Mouse (Mus musculus): ENCODE measurements around the gene Fry.

Gene Fry

DNA sequence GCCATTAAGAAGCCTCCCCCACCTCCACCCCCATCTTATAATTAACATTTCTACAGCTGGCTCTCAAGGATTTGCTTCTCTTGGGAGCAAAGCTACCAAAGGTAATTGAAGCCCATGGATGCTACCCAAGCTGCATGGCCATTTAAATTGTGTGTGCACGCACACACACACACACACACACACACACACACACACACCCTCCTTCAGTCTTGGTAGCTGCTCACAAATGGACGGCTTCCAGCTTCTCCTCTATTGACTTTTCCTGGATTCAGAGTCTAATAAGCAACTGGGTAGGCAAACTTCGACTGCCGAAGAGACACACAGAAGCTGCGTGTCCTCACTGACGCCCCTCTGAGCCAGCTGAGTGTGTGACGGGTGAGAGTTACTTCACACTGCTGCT is 11.7 kb downstream of the Fry start:
- no peak for DNase-seq (ENCODE audit: low spot score in 2 of 2)

DNA sequence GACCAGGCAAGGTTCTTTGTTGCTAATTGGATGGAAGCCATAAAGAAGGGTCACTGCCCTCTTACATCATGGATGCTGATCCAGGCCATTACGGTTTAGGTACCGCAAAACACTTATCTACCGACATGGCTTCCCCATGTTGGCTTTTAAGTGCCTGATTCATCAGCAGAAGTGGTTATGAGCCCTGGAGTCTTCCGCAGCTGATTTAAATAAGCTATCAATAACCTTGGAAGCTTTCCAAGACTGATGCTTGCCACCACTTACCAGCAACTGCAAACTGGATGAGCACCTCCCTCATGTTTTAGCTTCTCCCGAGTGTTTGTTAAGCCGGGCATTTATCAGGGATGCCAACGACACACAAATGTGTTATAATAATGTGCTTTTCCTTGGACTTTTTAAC is 12.7 kb downstream of the Fry start:
- no peak for DNase-seq (ENCODE audit: low spot score in 2 of 2)

DNA sequence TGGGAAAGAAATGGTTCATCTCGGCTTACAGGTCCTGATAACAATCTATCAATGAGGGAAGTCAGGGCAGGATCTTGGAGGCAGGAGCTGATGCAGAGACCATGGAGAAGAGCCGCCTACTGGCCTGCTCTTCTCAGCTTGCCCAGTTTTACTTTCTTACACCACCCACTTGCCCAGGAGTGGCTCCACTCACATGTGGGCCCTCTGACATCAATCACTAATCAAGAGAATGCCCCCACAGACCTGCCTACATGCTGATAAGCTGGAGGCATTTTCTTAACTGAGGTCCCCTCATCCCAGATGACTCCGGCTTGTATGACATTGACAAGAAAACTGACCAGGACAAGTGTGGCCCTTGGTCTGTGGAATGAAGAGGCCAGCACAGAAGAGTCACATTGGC is 16.2 kb downstream of the Fry start:
- DNase-seq (ENCODE audit: low spot score in 2 of 2): no peak

DNA sequence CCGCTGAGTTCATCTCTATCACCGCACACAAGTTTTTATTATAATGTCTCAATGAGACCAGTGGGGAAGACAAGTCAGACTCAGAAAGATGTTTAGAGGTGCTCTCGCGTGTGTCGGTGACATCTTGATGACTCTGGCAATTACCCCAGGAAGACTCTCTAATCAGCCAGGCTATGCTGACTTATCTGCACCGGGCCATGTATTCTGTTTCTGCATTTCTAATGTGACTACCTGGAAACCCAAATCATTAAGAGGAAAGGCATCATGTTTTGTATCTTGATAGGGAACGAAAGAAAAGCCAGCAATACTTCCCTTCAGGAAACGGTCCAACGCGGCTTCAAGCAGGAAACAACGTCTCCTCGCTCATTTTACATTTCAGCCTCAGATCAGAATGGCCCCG is 17.1 kb downstream of the Fry start:
- DNase-seq (ENCODE audit: low spot score in 2 of 2): no peak

DNA sequence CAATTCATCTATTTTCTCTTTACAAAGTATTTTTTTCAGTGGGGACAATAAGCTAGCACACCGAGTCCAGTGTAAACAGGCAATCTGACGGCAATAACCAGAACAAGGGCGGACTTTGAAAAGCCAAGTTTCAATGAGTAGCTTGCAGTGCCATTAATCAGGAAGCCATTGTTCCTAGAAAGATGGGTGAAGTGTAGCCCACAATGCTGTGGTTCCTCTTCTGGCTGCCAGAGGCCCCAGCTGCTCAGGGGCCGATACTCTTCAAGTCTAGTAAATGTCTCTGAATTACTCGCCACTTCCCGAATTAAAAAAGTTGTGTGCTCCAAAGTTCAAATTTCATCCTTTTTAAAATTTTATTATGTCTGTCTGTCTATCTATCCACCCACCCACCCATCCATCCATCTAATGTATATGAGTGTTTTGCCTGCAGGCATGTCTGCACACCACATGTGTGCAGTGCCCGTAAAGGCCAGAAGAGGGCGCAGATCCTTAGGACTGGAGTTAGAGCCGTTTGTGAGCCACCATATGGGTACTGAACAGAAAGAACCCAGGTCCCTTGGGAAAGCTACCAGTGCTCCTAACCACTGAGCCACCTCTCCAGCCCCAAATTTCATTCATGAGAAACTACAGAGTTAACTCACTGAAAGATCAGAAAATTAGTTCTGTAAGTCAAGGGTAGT is 19.5 kb downstream of the Fry start:
- DNase-seq (ENCODE audit: low spot score in 2 of 2): no peak

DNA sequence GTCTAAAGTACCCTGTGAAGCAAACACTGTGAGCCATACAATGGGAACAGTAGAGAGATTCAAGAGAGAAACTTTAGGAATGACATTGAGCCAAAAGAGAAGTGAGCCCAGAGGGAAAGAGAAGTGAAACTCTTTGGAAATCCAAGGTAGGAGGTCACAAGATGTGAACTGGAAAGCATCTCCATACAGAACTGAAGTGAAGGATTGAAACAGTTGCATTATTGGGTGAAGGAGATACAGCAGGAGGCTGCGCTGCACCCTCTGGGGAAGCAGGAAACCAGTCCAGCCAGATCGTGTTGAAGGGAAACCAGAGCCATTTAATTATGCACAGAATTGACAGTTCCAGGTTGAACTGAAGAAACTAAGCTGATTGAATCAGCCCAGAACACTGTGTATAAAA is 22.1 kb downstream of the Fry start:
- DNase-seq (ENCODE audit: low spot score in 2 of 2): no peak

DNA sequence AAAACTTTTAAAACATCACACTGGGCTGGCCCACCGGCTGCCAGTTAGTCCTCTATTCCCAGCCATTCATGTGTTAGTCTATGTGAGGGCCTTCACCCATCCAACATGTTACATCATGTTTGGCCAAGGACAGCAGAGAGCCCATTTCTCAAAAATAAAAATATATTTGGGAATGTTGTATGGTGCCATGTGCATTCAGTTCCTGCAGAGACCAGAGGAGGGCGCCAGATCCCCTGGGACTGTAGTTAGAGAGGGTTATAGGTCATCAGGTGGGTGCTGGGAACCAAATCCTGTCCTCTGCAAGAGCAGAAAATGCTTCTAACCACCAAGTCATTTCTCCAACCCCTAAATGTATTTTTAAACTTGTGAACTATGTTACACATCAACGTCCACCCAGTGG is 27.5 kb downstream of the Fry start:
- no peak for DNase-seq (ENCODE audit: low spot score in 2 of 2)

DNA sequence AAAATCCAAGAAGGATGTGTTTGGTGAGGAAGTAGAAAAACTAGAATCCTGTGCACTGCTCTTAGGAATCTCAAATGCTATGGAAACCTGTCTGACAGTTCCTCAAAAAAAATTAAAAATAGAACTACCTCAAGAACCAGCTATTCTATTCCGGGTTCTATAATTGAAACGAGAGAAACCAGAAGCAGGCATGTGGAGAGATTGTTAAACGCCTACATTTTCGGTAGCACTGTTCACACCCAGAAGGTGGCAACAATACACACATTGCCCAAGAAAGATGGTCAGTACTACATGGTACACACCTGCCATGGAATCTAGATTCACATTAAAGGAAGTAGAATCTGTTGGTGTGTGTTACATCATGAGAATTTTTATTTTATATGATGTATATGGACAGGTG is 28.2 kb downstream of the Fry start:
- no peak for DNase-seq (ENCODE audit: low spot score in 2 of 2)

DNA sequence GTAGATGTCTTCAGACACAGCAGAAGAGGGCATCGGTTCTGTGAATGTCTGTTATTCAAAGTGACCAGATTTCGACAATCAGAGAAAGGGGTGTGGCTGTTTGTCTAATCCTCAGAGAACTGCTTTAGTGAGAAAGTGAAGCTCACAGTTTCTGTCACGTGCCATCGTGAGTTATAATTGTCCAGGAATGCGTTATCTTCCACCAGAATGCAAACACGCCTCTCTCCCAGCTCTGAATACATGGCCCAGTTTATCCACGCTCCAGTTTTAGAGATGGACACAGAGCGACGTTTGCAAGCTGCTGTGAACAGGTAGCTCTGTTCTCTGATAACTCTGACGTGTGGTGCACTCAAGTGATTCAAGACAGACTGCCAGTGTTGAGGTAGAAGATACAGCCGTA is 31.3 kb downstream of the Fry start:
- peak in 1 of 2 experiments; percentile 55 for DNase-seq (ENCODE audit: low spot score in 2 of 2)

DNA sequence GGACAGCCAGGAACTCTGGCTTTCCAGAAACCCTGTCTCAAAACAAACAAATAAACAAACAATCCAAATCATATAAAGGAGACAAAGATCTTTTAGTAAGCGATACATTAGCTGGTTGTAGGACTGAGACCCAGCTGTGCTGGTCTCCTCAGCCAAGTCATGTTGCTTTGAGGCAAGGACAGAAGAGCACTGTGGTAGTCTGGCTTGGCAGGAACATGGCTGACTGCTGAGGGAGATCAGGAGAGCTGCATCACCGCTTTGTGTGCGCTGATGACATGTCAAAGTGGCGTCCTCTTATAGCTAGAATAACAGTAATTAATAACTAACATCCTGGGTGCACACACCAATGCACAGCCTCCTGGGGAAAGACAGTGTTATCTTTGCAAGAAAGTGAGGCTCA is 32.5 kb downstream of the Fry start:
- no peak for DNase-seq (ENCODE audit: low spot score in 2 of 2)

DNA sequence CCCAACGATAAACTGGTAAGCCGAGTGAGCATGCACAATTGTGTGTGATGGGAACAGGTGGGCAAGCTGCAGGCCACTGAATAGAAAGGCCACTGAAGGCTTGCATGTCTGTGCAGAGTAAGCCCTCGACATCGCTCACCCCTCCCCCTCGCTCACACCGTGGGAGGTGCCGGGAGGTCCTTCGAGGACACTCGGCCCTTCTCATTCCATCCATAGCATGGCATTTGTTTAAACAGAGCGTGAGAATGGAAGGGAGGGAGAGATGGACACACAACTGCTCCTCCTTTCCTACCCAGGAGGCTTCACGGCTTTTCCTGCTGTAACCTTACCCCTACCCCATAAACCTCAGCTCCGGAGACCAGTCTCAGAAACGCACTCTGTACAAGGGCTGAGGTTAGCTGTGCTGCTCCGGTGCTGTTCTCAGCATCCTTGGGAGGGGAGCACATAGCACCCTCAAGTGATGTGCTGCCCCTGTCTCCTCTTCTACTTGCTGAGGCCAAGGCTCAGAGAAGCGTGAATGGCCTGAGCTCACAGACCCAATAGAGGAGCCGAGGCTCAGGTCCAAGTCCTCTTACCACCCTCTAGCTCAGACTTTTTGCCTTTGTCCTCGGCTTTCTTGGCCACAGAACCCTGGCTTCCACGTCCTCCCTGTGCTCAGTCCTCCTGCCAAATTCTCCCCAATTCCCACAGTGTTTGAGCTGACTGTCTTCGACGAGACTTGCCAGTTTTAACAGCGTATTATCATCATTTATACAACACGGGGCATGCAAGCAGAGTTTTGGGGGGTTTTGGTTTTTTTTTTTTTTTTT is 33.8 kb downstream of the Fry start:
- DNase-seq (ENCODE audit: low spot score in 2 of 2): no peak

DNA sequence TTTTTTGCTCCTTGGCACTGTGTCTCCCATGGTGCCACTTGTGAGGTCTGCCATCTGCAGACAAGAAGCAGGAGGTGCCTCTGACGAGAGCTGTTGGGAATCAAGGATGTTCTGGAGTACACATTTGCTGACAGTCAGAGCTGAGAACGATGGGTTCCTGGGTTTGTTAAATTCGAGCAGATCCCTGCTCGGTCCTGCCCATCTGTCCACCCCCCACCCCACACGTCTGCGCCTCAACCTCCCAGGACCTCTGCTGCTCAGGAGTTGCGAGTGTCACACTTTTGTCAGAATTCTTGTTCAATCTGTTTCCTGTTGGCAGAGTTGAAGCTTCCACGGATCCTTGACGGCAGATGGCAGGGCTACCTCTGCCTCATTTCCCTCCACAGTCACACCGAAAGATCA is 34.4 kb downstream of the Fry start:
- no peak for DNase-seq (ENCODE audit: low spot score in 2 of 2)

DNA sequence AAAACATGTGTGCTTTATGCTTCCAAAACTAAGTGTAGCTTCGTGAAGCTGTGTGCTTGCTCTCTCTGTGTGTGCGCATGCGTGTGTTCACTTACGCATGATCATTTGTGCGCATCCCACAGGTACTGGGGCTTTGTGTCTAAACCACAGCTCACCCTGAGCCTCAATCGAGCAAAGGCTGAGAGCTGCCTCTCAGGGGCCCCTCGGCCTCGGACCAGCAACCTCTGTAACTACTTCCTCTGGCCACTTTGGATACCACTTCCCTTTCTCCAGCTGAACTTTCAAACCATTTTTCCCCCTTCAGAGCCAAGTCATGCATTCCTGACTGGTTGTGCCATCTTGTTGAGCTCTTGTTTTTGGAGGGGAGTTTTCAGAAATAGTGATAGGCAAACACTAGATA is 36.9 kb downstream of the Fry start:
- DNase-seq (ENCODE audit: low spot score in 2 of 2): no peak

DNA sequence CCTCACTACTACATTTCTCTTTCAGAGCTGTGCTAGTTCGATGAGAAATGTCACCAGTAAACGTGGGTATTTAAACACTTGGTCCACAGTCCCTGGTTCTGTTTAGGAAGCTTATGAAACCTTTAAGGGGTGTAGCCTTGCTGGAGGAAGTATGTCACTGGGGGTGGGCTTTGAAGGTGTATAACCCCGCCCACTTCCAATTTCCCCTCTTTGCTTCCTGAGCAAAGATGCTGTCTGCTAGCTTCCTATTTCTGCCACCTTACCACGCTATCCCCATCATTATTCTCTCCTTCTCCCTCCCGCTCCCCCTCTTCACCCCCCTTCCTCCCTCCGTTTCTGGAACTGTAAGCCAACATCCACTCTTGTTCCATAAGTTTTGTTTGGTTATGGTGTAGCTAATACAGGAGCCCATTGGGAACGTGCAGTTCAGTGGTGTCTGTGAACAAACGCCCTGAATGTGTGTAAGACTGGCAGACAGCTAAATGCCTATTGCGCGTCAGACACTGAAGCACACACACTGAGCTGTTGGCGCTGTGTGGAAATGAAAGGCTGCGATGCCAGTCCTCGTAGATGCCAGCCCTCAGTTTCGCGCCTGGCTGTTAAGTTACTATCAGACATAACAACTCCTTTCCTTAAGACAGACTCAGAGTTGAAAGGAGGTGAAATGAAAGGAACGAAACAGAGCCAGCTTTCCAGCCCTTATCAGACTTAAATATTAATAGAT is 37.8 kb downstream of the Fry start:
- DNase-seq (ENCODE audit: low spot score in 2 of 2): peak in 1 of 2 experiments; percentile 39

DNA sequence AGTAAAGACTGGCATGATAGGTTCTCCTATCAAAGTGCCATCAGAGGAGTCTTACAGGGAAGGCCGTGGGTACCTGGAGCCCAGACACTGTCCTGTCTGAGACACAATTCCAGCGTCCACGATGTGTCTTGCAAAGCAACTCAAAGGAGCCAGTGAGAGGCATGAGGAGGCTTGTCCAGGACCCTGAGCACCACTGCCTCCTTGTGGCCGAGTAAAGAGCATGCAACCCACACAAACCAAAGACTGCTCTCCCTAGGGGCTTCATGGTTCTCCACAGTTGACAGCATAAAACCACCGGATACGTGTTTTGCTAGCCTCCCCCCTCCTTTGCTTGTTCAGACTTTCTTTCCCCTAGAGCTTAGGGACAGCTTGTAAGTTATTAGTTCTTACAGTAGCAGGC is 39.2 kb downstream of the Fry start:
- no peak for DNase-seq (ENCODE audit: low spot score in 2 of 2)

DNA sequence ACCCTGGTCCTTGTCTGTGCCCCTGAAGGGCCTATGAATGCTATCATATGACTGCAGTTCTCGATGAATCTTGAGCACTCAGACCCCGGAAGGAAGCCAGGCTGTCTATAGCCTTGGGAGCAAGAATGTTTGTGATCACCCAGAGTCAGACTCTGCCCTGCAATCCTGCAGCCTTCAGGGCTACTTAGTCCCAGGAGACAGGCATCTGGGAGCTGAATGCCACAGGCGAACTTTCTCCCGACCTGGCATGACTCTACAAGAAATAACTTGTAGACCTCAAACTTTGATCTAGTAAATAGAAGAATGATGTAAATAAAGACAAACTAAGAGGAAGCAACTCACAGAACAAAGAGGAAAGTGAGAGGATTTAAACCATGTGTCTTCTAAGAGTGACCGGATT is 40.7 kb downstream of the Fry start:
- DNase-seq (ENCODE audit: low spot score in 2 of 2): no peak

DNA sequence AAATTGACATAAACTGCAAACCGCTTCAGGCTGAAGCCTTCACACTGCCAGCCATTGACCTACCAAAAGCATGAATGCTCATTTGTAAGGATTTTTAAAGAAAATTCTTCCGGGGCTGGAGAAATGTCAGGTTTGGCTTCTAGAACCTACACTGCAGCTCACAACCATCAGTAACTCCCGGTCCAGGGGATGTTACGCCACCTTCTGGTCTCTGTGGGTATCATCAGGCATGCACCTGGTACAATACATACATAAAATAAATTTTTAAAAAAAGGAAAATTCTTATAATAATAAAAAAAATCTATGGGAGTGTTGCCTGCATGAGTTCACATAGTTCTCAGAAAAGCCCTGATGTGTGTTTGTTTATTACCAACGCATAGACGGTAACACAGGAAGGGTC is 42.7 kb downstream of the Fry start:
- no peak for DNase-seq (ENCODE audit: low spot score in 2 of 2)

DNA sequence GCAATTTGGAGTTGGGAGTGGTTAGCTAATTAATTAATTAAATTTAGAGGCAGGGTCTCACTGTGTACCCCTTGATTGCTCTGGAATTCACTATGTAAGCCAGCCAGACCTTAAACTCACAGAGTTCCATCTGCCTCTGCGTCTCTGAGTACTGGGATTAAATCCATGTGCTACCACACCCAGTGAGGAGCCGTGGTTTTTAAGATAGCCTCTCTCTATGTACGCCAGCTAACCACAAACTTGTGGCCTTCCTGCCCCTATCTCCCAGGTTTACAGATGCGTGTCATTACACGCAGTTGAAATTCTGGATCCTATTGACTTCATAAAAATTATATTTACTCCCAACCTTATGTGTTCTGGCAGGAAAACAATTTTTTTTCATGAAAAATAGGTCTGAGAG is 43.5 kb downstream of the Fry start:
- DNase-seq (ENCODE audit: low spot score in 2 of 2): no peak

DNA sequence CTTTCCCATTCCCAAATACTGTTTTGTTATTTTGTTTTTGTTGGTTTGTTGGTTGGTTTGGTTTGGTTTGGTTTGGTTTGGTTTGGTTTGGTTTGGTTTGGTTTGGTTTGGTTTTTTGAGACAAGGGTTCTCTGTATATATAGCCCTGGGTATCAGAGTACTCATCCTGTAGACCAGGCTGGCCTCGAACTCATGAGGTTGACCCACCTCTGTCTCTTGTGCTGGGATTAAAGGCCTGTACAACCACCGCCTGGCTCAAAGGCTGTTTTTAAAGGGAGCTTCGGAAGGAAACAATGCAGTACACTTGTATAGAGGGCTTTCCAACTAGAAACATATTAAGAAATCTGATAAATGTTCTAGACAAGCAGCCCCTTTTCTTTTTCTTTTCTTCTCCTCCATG is 46.2 kb downstream of the Fry start:
- DNase-seq (ENCODE audit: low spot score in 2 of 2): no peak

DNA sequence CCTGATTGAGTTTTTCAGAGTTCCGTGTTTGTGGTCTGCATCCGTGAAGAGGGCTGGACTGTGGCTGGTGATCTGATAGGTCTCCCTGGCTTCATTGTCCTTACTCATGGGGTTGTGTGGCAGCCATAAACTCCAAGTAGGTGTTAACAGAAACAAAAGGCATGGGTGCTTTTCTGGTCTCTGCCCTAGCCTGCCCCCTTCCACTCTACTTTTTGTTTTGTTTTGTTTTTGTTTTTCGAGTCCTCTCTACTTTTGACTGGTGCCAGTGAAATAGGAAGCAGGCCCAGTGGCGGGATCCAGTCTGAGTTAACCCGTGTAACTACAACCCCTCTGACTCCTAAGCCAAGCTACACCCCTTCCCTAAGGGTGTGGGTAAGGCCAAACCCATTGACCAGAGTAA is 48.4 kb downstream of the Fry start:
- DNase-seq (ENCODE audit: low spot score in 2 of 2): no peak

DNA sequence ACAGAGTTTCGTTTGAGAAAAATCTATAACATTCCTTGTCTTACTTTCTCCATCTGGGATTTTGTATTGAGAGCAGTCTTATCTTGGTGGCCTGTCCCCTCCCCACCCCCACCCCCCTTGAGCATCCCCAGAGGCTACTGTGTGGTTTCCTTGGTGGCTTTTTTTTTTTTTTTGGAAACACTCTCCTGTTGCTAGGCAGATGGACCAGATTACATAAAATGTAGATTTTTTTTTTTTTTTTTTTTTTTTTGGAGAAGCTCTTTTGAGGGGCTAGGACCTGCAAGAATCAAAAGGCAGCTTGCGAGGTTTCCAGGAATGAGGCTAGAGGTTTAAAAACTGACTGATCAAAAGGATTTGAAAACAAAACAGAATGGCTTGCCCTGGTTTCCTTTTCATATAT is 48.8 kb downstream of the Fry start:
- no peak for DNase-seq (ENCODE audit: low spot score in 2 of 2)

DNA sequence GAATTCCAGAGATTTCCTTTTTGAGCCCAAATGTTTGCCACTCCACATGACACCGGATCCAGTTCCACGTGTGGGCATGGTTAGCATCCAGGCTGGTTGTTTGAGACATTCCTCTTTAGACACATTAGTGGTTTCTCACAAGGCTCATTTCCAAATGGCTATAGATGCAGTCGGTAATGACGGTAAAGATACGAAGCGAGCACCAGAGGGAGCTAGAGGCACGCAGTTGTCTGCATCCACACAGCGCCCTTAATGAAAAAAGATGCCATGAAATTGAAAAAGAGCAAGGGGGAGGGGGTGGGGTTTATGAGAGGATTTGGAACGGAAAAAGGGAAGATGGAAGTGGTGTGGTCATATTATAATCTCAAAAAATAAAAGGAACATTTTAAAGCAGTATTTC is 50.3 kb downstream of the Fry start:
- peak; percentile 62 to 65 for DNase-seq (ENCODE audit: low spot score in 2 of 2)

DNA sequence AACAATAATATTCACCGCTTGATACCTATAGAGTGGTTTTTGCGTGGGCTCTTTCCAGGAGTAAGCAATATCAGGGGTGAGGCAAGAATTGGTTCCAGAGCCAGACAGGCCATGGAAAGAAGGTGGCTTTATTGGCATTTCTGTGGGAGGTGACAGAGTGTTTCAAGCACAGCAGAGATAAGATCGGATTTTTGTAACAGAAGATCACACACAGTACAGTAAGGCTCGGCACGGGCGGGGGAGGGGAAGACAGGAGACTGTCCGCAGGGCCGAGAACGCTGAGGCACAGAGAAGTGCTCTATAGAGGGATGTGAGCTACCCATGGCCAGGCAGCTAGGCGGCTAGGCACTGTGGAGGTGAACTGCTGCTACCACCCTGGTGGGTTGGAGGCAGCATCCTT is 53.1 kb downstream of the Fry start:
- DNase-seq (ENCODE audit: low spot score in 2 of 2): no peak
